Mouse (Mus musculus) monocyte, adult 5-6 weeks (primary cell): ENCODE data around the gene Hoxc10. TPM values are rescaled to one million over a fixed set of nuclear protein-coding genes. Genes with fewer than 3 reads are reported as not detected.
A peak's percentile ranks its signal among the peaks of the same experiment; 100 is the strongest.

Experiments
- ATAC-seq: fragments of 153-309, 156-312 bp; replicated peaks from 2 replicates; pipeline ENCODE4 v1.8.0; 2017; ENCODE audit warnings: mild to moderate bottlenecking; ENCODE audit not compliant: low TSS enrichment, insufficient number of reproducible peaks, severe bottlenecking, poor library complexity, low FRiP score
- total RNA-seq: library from RNA; stranded (forward); fragments of 200-1000, 200-491, 200-594 nt; gene quantifications from 3 replicates; pipeline ENCODE4 v1.2.3, GENCODE M21; 2017

Gene Hoxc10
- total RNA-seq, 1 experiment from 2014 or later: not detected

GRCm38 (mm10) chr15:102981379-102982288 is 15.0 kb downstream of the Hoxc10 start:
- no peak for ATAC-seq

- ATAC-seq: no peak
Measured at GRCm38 (mm10) chr15:102983716-102984115, 17.1 kb downstream of the Hoxc10 start.

GRCm38 (mm10) chr15:102984521-102984920 is 17.9 kb downstream of the Hoxc10 start:
- no peak for ATAC-seq

GRCm38 (mm10) chr15:102984925-102985324 is 18.3 kb downstream of the Hoxc10 start:
- no peak for ATAC-seq

GRCm38 (mm10) chr15:102987124-102987833 is 20.7 kb downstream of the Hoxc10 start:
- ATAC-seq: peak; percentile 78

GRCm38 (mm10) chr15:102988078-102988477 is 21.5 kb downstream of the Hoxc10 start:
- no peak for ATAC-seq

GRCm38 (mm10) chr15:102990461-102991397 is 24.1 kb downstream of the Hoxc10 start, which contains the start of gene Hoxc8:
Gene Hoxc8 (plus strand): TSS chr15:102990607.
- no peak for ATAC-seq

GRCm38 (mm10) chr15:102991782-102992181 is 25.2 kb downstream of the Hoxc10 start:
- ATAC-seq: no peak

- ATAC-seq: no peak
Measured at GRCm38 (mm10) chr15:102992206-102992605, 25.6 kb downstream of the Hoxc10 start.

- no peak for ATAC-seq
Measured at GRCm38 (mm10) chr15:102992863-102993262, 26.3 kb downstream of the Hoxc10 start.

- no peak for ATAC-seq
Measured at GRCm38 (mm10) chr15:102996548-102996947, 30.0 kb downstream of the Hoxc10 start.

- no peak for ATAC-seq
Measured at GRCm38 (mm10) chr15:102997431-102997830, 30.8 kb downstream of the Hoxc10 start.

GRCm38 (mm10) chr15:102997939-102998355 is 31.4 kb downstream of the Hoxc10 start, which contains the start of gene Hoxc6:
Gene Hoxc6 (plus strand): TSS chr15:102998257.
- no peak for ATAC-seq

GRCm38 (mm10) chr15:102998608-102999182 is 32.1 kb downstream of the Hoxc10 start:
- no peak for ATAC-seq

- ATAC-seq: no peak
Measured at GRCm38 (mm10) chr15:102999183-102999831, 32.7 kb downstream of the Hoxc10 start.

- no peak for ATAC-seq
Measured at GRCm38 (mm10) chr15:102999955-103000354, 33.4 kb downstream of the Hoxc10 start.

GRCm38 (mm10) chr15:103000501-103000901 is 33.9 kb downstream of the Hoxc10 start:
- ATAC-seq: no peak

GRCm38 (mm10) chr15:103001370-103001769 is 34.8 kb downstream of the Hoxc10 start:
- no peak for ATAC-seq
